Mouse (Mus musculus): ENCODE measurements at regions not wholly inside any gene's neighbourhood (a gene's known extent, or its start where the extent isn't known, plus 50 kb on each side); places are given as distances from the start of the nearest gene placed in this dataset.
"Not testable (repeated sequence)": the region's sequence is repeated elsewhere in the genome, so short reads cannot be mapped to it uniquely, and the experiment has no call there.

- H3K4me2 ChIP-seq (ENCODE audit: low read depth, low read length): no peak overlapping the region
- WGBS (ENCODE audit: insufficient replicate concordance): 42% methylated on average over 5 of the region's 5 CpGs
- H3K36me3 ChIP-seq (ENCODE audit: control insufficient read depth, insufficient read depth): no peaks in the 10 kb centered on the region
- H3K4me1 ChIP-seq (ENCODE audit: control insufficient read depth, low read depth, low read length): peaks cover 3% of the 10 kb centered on the region; the same call in 1 of the 2 replicates
- H3K9ac ChIP-seq (ENCODE audit: low read depth, low read length): no peak overlapping the region
- no peak overlapping the region for H3K27ac ChIP-seq (ENCODE audit: low read length)
- ATAC-seq (ENCODE audit: low read depth): 0 out of 2 replicates have a peak, but pooled peaks have one; percentile 27
- no peaks in the 10 kb centered on the region for H3K9me3 ChIP-seq (replicated peaks; ENCODE audit: control insufficient read depth, low read length)
- H3K27me3 ChIP-seq (ENCODE audit: control insufficient read depth, insufficient read depth, low read depth, low read length): no peaks in the 10 kb centered on the region
- H3K4me3 ChIP-seq (ENCODE audit: low read depth, low read length): no peak overlapping the region
These were observed 125.2 kb upstream of the Rybp start for GRCm38 (mm10) chr6:100412486-100412885.

GRCm38 (mm10) chr6:100411968-100412367, 124.7 kb upstream of the Rybp start:
- WGBS (ENCODE audit: insufficient replicate concordance): 68% methylated on average over 4 of the region's 4 CpGs
- no peaks in the 10 kb centered on the region for H3K36me3 ChIP-seq (ENCODE audit: control insufficient read depth, insufficient read depth)
- ATAC-seq (ENCODE audit: low read depth): no peak
- peaks cover 3% of the 10 kb centered on the region; the same call in 1 of the 2 replicates for H3K4me1 ChIP-seq (ENCODE audit: control insufficient read depth, low read depth, low read length)
- H3K9me3 ChIP-seq (replicated peaks; ENCODE audit: control insufficient read depth, low read length): no peaks in the 10 kb centered on the region
- no peaks in the 10 kb centered on the region for H3K27me3 ChIP-seq (ENCODE audit: control insufficient read depth, insufficient read depth, low read depth, low read length)
- H3K27ac ChIP-seq (ENCODE audit: low read length): no peak overlapping the region
- H3K4me3 ChIP-seq (ENCODE audit: low read depth, low read length): no peak overlapping the region
- no peak overlapping the region for H3K4me2 ChIP-seq (ENCODE audit: low read depth, low read length)
- H3K9ac ChIP-seq (ENCODE audit: low read depth, low read length): no peak overlapping the region

GRCm38 (mm10) chr6:100410067-100410631, 122.9 kb upstream of the Rybp start:
- Histone ChIP-seq H3K36me3 (ENCODE audit: control insufficient read depth, insufficient read depth) (no peaks in the 10 kb centered on the region), H3K27me3 (ENCODE audit: control insufficient read depth, insufficient read depth, low read depth, low read length) (no peaks in the 10 kb centered on the region), H3K4me2 (ENCODE audit: low read depth, low read length) (no peak overlapping the region), H3K27ac (ENCODE audit: low read length) (no peak overlapping the region), H3K4me1 (ENCODE audit: control insufficient read depth, low read depth, low read length) (peaks cover 2% of the 10 kb centered on the region; the same call in 1 of the 2 replicates), H3K9me3 (replicated peaks; ENCODE audit: control insufficient read depth, low read length) (no peaks in the 10 kb centered on the region), H3K9ac (ENCODE audit: low read depth, low read length) (no peak overlapping the region), H3K4me3 (ENCODE audit: low read depth, low read length) (no peak overlapping the region)
- WGBS (ENCODE audit: insufficient replicate concordance): 62% methylated on average over 8 of the region's 8 CpGs
- no peak for ATAC-seq (ENCODE audit: low read depth)

GRCm38 (mm10) chr6:100408826-100409225, 121.5 kb upstream of the Rybp start:
- no peak for ATAC-seq (ENCODE audit: low read depth)
- Histone ChIP-seq H3K9me3 (replicated peaks; ENCODE audit: control insufficient read depth, low read length) (no peaks in the 10 kb centered on the region), H3K36me3 (ENCODE audit: control insufficient read depth, insufficient read depth) (no peaks in the 10 kb centered on the region), H3K9ac (ENCODE audit: low read depth, low read length) (no peak overlapping the region), H3K4me3 (ENCODE audit: low read depth, low read length) (no peak overlapping the region), H3K4me2 (ENCODE audit: low read depth, low read length) (no peak overlapping the region), H3K27me3 (ENCODE audit: control insufficient read depth, insufficient read depth, low read depth, low read length) (no peaks in the 10 kb centered on the region), H3K4me1 (ENCODE audit: control insufficient read depth, low read depth, low read length) (no peaks in the 10 kb centered on the region), H3K27ac (ENCODE audit: low read length) (no peak overlapping the region)
- 59% methylated on average over 8 of the region's 8 CpGs for WGBS (ENCODE audit: insufficient replicate concordance)

GRCm38 (mm10) chr6:100406504-100406903, 119.2 kb upstream of the Rybp start:
- ATAC-seq (ENCODE audit: low read depth): peak; percentile 54; the same call in 1 of the 2 replicates
- Histone ChIP-seq H3K9ac (ENCODE audit: low read depth, low read length) (no peak overlapping the region), H3K4me1 (ENCODE audit: control insufficient read depth, low read depth, low read length) (no peaks in the 10 kb centered on the region), H3K36me3 (ENCODE audit: control insufficient read depth, insufficient read depth) (no peaks in the 10 kb centered on the region), H3K9me3 (replicated peaks; ENCODE audit: control insufficient read depth, low read length) (no peaks in the 10 kb centered on the region), H3K27me3 (ENCODE audit: control insufficient read depth, insufficient read depth, low read depth, low read length) (no peaks in the 10 kb centered on the region), H3K4me2 (ENCODE audit: low read depth, low read length) (no peak overlapping the region), H3K4me3 (ENCODE audit: low read depth, low read length) (no peak overlapping the region), H3K27ac (ENCODE audit: low read length) (no peak overlapping the region)
- 38% methylated on average over 4 of the region's 4 CpGs for WGBS (ENCODE audit: insufficient replicate concordance)

- H3K27ac ChIP-seq (ENCODE audit: low read length): no peak overlapping the region
- no peak for ATAC-seq (ENCODE audit: low read depth)
- no peaks in the 10 kb centered on the region for H3K9me3 ChIP-seq (replicated peaks; ENCODE audit: control insufficient read depth, low read length)
- H3K9ac ChIP-seq (ENCODE audit: low read depth, low read length): no peak overlapping the region
- H3K36me3 ChIP-seq (ENCODE audit: control insufficient read depth, insufficient read depth): no peaks in the 10 kb centered on the region
- H3K27me3 ChIP-seq (ENCODE audit: control insufficient read depth, insufficient read depth, low read depth, low read length): no peaks in the 10 kb centered on the region
- H3K4me2 ChIP-seq (ENCODE audit: low read depth, low read length): no peak overlapping the region
- H3K4me3 ChIP-seq (ENCODE audit: low read depth, low read length): no peak overlapping the region
- 63% methylated on average over 3 of the region's 3 CpGs for WGBS (ENCODE audit: insufficient replicate concordance)
- no peaks in the 10 kb centered on the region; the same call in 1 of the 2 replicates for H3K4me1 ChIP-seq (ENCODE audit: control insufficient read depth, low read depth, low read length)
These were observed 116.9 kb upstream of the Rybp start for GRCm38 (mm10) chr6:100404161-100404560.

GRCm38 (mm10) chr6:100402716-100403115, 115.4 kb upstream of the Rybp start:
- Histone ChIP-seq H3K4me1 (ENCODE audit: control insufficient read depth, low read depth, low read length) (no peaks in the 10 kb centered on the region; the same call in 1 of the 2 replicates), H3K27me3 (ENCODE audit: control insufficient read depth, insufficient read depth, low read depth, low read length) (no peaks in the 10 kb centered on the region), H3K4me2 (ENCODE audit: low read depth, low read length) (no peak overlapping the region), H3K4me3 (ENCODE audit: low read depth, low read length) (no peak overlapping the region), H3K36me3 (ENCODE audit: control insufficient read depth, insufficient read depth) (no peaks in the 10 kb centered on the region), H3K9me3 (replicated peaks; ENCODE audit: control insufficient read depth, low read length) (no peaks in the 10 kb centered on the region), H3K9ac (ENCODE audit: low read depth, low read length) (no peak overlapping the region), H3K27ac (ENCODE audit: low read length) (no peak overlapping the region)
- ATAC-seq (ENCODE audit: low read depth): no peak
- WGBS (ENCODE audit: insufficient replicate concordance): 41% methylated on average over 4 of the region's 4 CpGs

GRCm38 (mm10) chr6:100401728-100402127, 114.4 kb upstream of the Rybp start:
- Histone ChIP-seq H3K9me3 (replicated peaks; ENCODE audit: control insufficient read depth, low read length) (no peaks in the 10 kb centered on the region), H3K4me3 (ENCODE audit: low read depth, low read length) (no peak overlapping the region), H3K4me2 (ENCODE audit: low read depth, low read length) (no peak overlapping the region), H3K4me1 (ENCODE audit: control insufficient read depth, low read depth, low read length) (no peaks in the 10 kb centered on the region; the same call in 1 of the 2 replicates), H3K27ac (ENCODE audit: low read length) (no peak overlapping the region), H3K36me3 (ENCODE audit: control insufficient read depth, insufficient read depth) (no peaks in the 10 kb centered on the region), H3K9ac (ENCODE audit: low read depth, low read length) (no peak overlapping the region), H3K27me3 (ENCODE audit: control insufficient read depth, insufficient read depth, low read depth, low read length) (no peaks in the 10 kb centered on the region)
- ATAC-seq (ENCODE audit: low read depth): no peak
- WGBS (ENCODE audit: insufficient replicate concordance): 60% methylated on average over 2 of the region's 2 CpGs

- H3K27me3 ChIP-seq (ENCODE audit: control insufficient read depth, insufficient read depth, low read depth, low read length); H3K4me1 ChIP-seq (ENCODE audit: control insufficient read depth, low read depth, low read length); H3K9me3 ChIP-seq (replicated peaks; ENCODE audit: control insufficient read depth, low read length); H3K27ac ChIP-seq (ENCODE audit: low read length); H3K4me3 ChIP-seq (ENCODE audit: low read depth, low read length); ATAC-seq (ENCODE audit: low read depth); H3K4me2 ChIP-seq (ENCODE audit: low read depth, low read length); H3K9ac ChIP-seq (ENCODE audit: low read depth, low read length); H3K36me3 ChIP-seq (ENCODE audit: control insufficient read depth, insufficient read depth): not testable (repeated sequence)
- 18% methylated on average over 1 of the region's 1 CpGs for WGBS (ENCODE audit: insufficient replicate concordance)
These were observed 112.1 kb upstream of the Rybp start for GRCm38 (mm10) chr6:100399387-100399786.
